Mouse (Mus musculus) kidney, adult 18-20 months (tissue): ENCODE measurements around the gene Aaed1.
"Not testable (repeated sequence)": the region's sequence is repeated elsewhere in the genome, so short reads cannot be mapped to it uniquely, and the experiment has no call there.

Experiments used
- DNase-seq: peaks from one replicate; pipeline ENCODE4 v3.0.0; 2021

Aaed1 gene

GRCm38 (mm10) chr13:64306078-64306477 lies 6.4 kb downstream of the Aaed1 start:
- peak; percentile 57 for DNase-seq

DNA sequence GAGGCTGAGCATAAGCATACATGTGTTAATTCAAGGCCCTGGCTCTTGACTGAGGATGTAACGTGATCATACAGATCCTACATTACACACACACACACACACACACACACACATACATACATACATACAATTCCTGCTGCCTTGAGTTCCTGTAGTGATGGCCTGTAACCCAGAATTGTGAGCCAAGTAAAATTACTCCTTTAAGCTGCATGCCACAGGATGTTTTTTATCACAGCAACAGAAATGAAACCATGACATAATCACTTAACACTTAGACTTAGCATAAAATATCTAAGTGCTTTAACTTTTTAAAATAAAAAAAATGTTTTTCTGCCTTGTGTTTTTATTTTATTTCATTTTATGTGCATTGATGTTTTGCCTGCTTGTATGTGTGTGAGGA lies 13.4 kb downstream of the Aaed1 start:
- no peak for DNase-seq

- no peak for DNase-seq
These were observed 25.7 kb downstream of the Aaed1 start for GRCm38 (mm10) chr13:64286791-64287190.

DNA sequence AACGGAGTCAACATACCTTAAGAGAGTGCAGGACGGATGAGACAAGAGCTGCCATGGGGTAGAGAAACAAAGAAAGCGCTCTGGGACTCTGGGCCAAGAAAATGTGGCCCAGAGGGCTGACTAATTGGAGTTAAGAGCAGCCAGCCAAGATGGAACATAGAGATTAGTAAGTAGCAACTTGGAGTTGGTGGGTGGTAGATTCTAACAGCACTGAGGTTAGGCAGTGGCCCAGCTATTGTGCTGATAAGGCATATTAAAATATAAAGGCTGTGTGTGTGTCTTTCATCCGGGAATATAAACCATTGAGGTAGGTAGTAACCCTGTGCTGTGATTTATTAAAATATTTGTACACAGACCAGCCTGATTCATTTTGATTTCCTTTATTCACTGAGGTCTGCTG lies 26.2 kb downstream of the Aaed1 start:
- DNase-seq: no peak

DNA sequence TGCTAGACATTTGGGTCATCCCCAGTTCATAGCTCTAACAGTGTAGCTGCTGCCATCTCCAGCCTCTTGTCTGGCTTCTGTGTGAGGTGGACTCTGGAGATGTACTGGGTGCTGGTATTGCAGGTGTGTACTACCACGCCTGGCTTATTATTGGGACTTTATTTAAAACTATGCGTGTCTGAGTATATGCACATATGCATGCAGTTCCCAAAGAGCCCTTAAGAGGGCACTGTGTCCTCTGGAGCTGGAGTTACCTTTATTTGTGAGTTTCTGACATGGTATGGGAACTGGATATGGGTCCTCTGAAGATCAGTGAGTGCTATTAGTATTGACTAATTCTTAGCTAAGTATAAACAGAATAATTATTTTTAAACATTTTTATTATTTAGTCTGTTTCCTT lies 27.8 kb downstream of the Aaed1 start:
- no peak for DNase-seq

- DNase-seq: no peak
These were observed 31.6 kb downstream of the Aaed1 start for GRCm38 (mm10) chr13:64280940-64281339.

GRCm38 (mm10) chr13:64275754-64276127 lies 36.8 kb downstream of the Aaed1 start:
- DNase-seq: no peak

GRCm38 (mm10) chr13:64274879-64275753 lies 37.4 kb downstream of the Aaed1 start, which contains the start of gene Cdc14b:
Gene Cdc14b, minus strand, starts transcription at chr13:64275290.
- DNase-seq: peak; percentile 83

- peak; percentile 55 for DNase-seq
These were observed 38.3 kb downstream of the Aaed1 start for GRCm38 (mm10) chr13:64273891-64274844.

GRCm38 (mm10) chr13:64273352-64273751 lies 39.2 kb downstream of the Aaed1 start:
- no peak for DNase-seq

- DNase-seq: no peak
These were observed 44.1 kb downstream of the Aaed1 start for GRCm38 (mm10) chr13:64268384-64268783.

GRCm38 (mm10) chr13:64267151-64267550 lies 45.4 kb downstream of the Aaed1 start:
- DNase-seq: no peak

- DNase-seq: no peak
These were observed 47.9 kb downstream of the Aaed1 start for GRCm38 (mm10) chr13:64264586-64264985.

DNA sequence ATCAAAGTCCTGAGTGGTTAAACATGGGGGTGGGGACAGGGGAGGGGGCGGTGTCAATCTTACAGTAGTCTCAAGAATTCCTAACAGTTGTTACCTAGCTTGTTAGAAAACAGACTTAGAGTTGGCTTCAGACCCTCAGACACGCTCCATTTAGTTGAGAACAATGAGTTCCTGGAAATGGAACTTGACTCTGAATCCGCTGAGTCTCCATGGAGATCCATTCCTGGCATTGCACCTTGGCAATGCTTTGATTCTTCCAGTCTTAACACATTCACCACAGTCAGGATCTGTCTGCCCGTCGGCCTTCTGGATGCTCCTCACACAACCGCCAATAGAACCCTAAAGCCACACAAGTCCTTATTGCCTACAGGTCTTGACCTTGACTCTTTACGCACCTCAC lies 52.6 kb downstream of the Aaed1 start:
- peak; percentile 45 for DNase-seq

- no peak for DNase-seq
These were observed 54.0 kb downstream of the Aaed1 start for GRCm38 (mm10) chr13:64258516-64258821.

DNA sequence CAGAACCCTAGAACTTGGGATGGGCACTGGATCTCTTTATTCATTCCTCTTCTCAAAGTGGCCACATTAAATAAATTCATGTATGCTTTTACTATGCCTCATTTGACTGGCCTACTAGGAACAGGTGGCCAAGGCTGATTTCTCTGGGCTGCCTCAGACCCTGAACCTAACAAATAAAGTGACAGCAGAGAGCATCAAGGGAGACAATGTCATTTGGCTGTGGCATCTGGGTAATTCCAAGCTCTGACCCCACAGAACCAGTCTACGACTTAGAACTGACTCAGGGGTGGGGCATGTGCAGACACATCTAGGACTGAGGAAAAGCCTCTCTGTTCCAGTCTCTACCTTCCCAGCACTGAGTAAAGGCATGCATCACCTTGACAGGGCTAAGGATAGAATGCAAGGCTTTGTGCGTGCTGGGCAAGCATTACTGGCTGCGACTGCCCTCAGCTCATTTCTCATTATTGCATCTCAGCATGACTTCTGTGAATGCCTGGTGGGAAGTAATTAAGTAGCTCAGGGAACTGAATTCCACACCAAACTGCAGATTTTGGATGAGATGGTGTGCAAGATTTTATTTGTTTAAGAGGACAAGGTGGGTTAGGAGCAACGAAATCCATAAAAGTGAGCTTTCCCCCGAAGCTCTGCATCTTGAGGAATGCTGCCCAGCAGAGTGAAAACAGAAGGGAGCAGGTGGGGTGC lies 54.5 kb downstream of the Aaed1 start:
- DNase-seq: no peak

- no peak for DNase-seq
These were observed 55.3 kb downstream of the Aaed1 start for GRCm38 (mm10) chr13:64257010-64257813.

- not testable (repeated sequence) for DNase-seq
These were observed 58.3 kb downstream of the Aaed1 start for GRCm38 (mm10) chr13:64254185-64254584.

- DNase-seq: no peak
These were observed 58.8 kb downstream of the Aaed1 start for GRCm38 (mm10) chr13:64253697-64254096.

GRCm38 (mm10) chr13:64252147-64252546 lies 60.4 kb downstream of the Aaed1 start:
- DNase-seq: no peak

DNA sequence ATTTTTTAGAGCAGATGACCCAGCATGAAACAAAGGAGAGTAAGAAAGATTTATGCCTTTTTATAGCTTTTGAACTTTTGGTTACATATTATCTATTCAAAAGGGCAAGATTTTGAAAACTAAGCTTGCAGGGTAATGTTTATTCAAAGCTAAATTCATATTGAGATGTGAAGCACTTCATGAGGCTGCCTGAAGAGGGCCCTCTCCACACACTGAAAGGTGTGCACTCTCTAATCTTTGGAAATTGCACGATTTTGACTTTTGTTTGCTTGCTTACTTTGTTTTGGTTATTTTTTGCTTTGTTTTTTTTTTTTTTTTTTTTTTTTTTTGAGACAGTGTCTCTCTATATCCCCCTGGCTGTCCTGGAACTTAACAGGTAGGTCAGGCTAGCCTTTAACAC lies 62.1 kb downstream of the Aaed1 start:
- peak; percentile 51 for DNase-seq
